ENCODE assay signal across 27 mouse cellular contexts in genomic region chr10:98196852-98197251, GRCm38 (mm10).
"Had no signal": no experiment of that assay in that cellular context is flagged by ENCODE, and none has a peak within 500 bp of the region (broad histone marks: within the 10 kb centered on the region; RNA-seq: fewer than 3 reads in every experiment).

No protein-coding gene starts in this region.

- H3K27ac ChIP-seq: heart, adult 2 months; heart, embryonic 13.5 days; heart, embryonic 15.5 days; hindbrain, embryonic 10.5 days; hindbrain, embryonic 13.5 days; hindbrain, embryonic 15.5 days; hindbrain, postnatal 0 days; limb, embryonic 13.5 days; limb, embryonic 15.5 days; liver, embryonic 12.5 days; liver, embryonic 14.5 days had no signal

- DNase-seq: gastrocnemius, postnatal 14 days; gastrocnemius, postnatal 36 days; heart, adult 11 months; heart, adult 2 months; heart, postnatal 14 days; heart, postnatal 4 days; kidney, adult 11 months; kidney, adult 2 months; kidney, adult 9 months; kidney, postnatal 10 days; kidney, postnatal 36 days; layer of hippocampus, adult 9-11 months; layer of hippocampus, postnatal 36 days; left cerebral cortex, postnatal 4 days; lung, adult 18-20 months had no signal

- H3K36me3 ChIP-seq: heart, embryonic 13.5 days; heart, embryonic 15.5 days; hindbrain, embryonic 10.5 days; hindbrain, embryonic 13.5 days; hindbrain, embryonic 15.5 days; limb, embryonic 13.5 days; limb, embryonic 15.5 days; liver, embryonic 12.5 days had no signal

- H3K4me3 ChIP-seq: heart, adult 2 months; heart, embryonic 13.5 days; heart, embryonic 15.5 days; hindbrain, embryonic 10.5 days; hindbrain, embryonic 13.5 days; hindbrain, embryonic 15.5 days; limb, embryonic 13.5 days; limb, embryonic 15.5 days; liver, embryonic 12.5 days had no signal

- H3K9ac ChIP-seq: heart, embryonic 13.5 days; heart, embryonic 15.5 days; hindbrain, embryonic 13.5 days; hindbrain, embryonic 15.5 days; limb, embryonic 13.5 days; limb, embryonic 15.5 days; liver, embryonic 12.5 days; liver, embryonic 14.5 days had no signal

- H3K4me2 ChIP-seq: heart, embryonic 11.5 days; heart, embryonic 13.5 days; heart, embryonic 15.5 days; hindbrain, embryonic 13.5 days; hindbrain, embryonic 15.5 days; limb, embryonic 13.5 days; limb, embryonic 15.5 days; liver, embryonic 12.5 days had no signal

- H3K4me1 ChIP-seq: heart, embryonic 13.5 days; heart, embryonic 15.5 days; hindbrain, embryonic 10.5 days; hindbrain, embryonic 13.5 days; hindbrain, embryonic 15.5 days; limb, embryonic 13.5 days; limb, embryonic 15.5 days; liver, embryonic 12.5 days had no signal

- ATAC-seq: hindbrain, postnatal 0 days; intestine, embryonic 16.5 days; liver, embryonic 12.5 days had no signal

- H3K27me3 ChIP-seq: heart, embryonic 13.5 days; heart, embryonic 15.5 days; hindbrain, embryonic 13.5 days; hindbrain, embryonic 15.5 days; limb, embryonic 13.5 days; limb, embryonic 15.5 days; liver, embryonic 12.5 days had no signal

- H3K9me3 ChIP-seq: heart, embryonic 13.5 days; heart, embryonic 15.5 days; hindbrain, embryonic 10.5 days; hindbrain, embryonic 13.5 days; hindbrain, embryonic 15.5 days; limb, embryonic 13.5 days; limb, embryonic 15.5 days; liver, embryonic 12.5 days had no signal
